Mouse (Mus musculus) MEL (cell line): ENCODE data around the gene Kif12. TPM values are rescaled to one million over a fixed set of nuclear protein-coding genes. Genes with fewer than 3 reads are reported as not detected.

ENCODE experiments used
- DNase-seq: peaks from one replicate; pipeline ENCODE4 v3.0.0; 2011; ENCODE audit warnings: low read depth, low spot score
- H3K27ac ChIP-seq: 2 replicates; pipeline ENCODE4 v1.5.1; 2012; ENCODE audit warnings: low read depth, mild to moderate bottlenecking, control low read depth, low read length, moderate library complexity; ENCODE audit not compliant: control insufficient read depth
- H3K27me3 ChIP-seq, 2 experiments: fragments of 150-350 bp in 1 of 2; sonication (generic) in 1 of 2; 2 replicates each; pipeline ENCODE4 v1.6.1; 2012; ENCODE audit warnings: low read length in 2 of 2, mild to moderate bottlenecking in 2 of 2, improper control_type of control experiment in 1 of 2, moderate library complexity in 1 of 2; ENCODE audit not compliant: insufficient read depth in 2 of 2, control insufficient read depth in 1 of 2
- H3K36me3 ChIP-seq, 2 experiments: 2 replicates each; pipeline ENCODE4 v1.6.1; 2012 to 2014; ENCODE audit warnings: low read length in 2 of 2, improper control_type of control experiment in 1 of 2, inconsistent platforms in 1 of 2, mild to moderate bottlenecking in 1 of 2; ENCODE audit not compliant: insufficient read depth in 2 of 2, control insufficient read depth in 1 of 2
- H3K4me1 ChIP-seq, 2 experiments: fragments of 150-350 bp in 1 of 2; sonication (generic) in 1 of 2; 2 replicates each; pipeline ENCODE4 v1.6.1; 2012; ENCODE audit warnings: low read length in 2 of 2, improper control_type of control experiment in 1 of 2, mild to moderate bottlenecking in 1 of 2; ENCODE audit not compliant: insufficient read depth in 2 of 2, control insufficient read depth in 1 of 2
- H3K4me3 ChIP-seq, 2 experiments: fragments of 150-350 bp in 1 of 2; sonication (generic) in 1 of 2; 2 replicates each; pipeline ENCODE4 v1.5.1; 2012; ENCODE audit warnings: low read depth in 2 of 2, low read length in 2 of 2, mild to moderate bottlenecking in 2 of 2, moderate library complexity in 2 of 2, control low read depth in 1 of 2, improper control_type of control experiment in 1 of 2; ENCODE audit not compliant: control insufficient read depth in 1 of 2, insufficient read depth in 1 of 2
- H3K79me2 ChIP-seq: 2 replicates; pipeline ENCODE4 v1.6.1; 2012; ENCODE audit warnings: mild to moderate bottlenecking, low read length, moderate library complexity; ENCODE audit not compliant: control insufficient read depth, poor library complexity, insufficient read depth
- H3K9ac ChIP-seq: 2 replicates; pipeline ENCODE4 v1.6.1; 2012; ENCODE audit warnings: low read depth, mild to moderate bottlenecking, control low read depth, low read length, moderate library complexity; ENCODE audit not compliant: control insufficient read depth, poor library complexity, severe bottlenecking
- H3K9me3 ChIP-seq: fragments of 150-350 bp; sonication (generic); replicated peaks from 2 replicates; pipeline ENCODE4 v1.6.1; 2012; ENCODE audit warnings: mild to moderate bottlenecking, low read length, improper control_type of control experiment, moderate library complexity; ENCODE audit not compliant: insufficient read depth
- BHLHE40 ChIP-seq: IDR thresholded peaks from 2 replicates; pipeline ENCODE4 v1.6.1; 2012; ENCODE audit warnings: low read depth, mild to moderate bottlenecking, inconsistent platforms, low read length, improper control_type of control experiment, borderline replicate concordance
- CHD1 ChIP-seq: IDR thresholded peaks from 2 replicates; pipeline ENCODE4 v1.6.1; 2012; ENCODE audit warnings: low read depth, mild to moderate bottlenecking, inconsistent platforms, low read length, improper control_type of control experiment
- CTCF ChIP-seq, 3 experiments: IDR thresholded peaks in 2 of 3; conservative IDR thresholded peaks in 1 of 3; 2 replicates each; pipeline ENCODE4 v1.5.1; 2011 to 2012; ENCODE audit warnings: low read length in 3 of 3, low read depth in 2 of 3, mild to moderate bottlenecking in 2 of 3, improper control_type of control experiment in 1 of 3, inconsistent platforms in 1 of 3, mixed read lengths in 1 of 3, moderate library complexity in 1 of 3; ENCODE audit not compliant: control insufficient read depth in 1 of 3, insufficient read depth in 1 of 3, poor library complexity in 1 of 3, severe bottlenecking in 1 of 3
- ELF1 ChIP-seq: IDR thresholded peaks from 2 replicates; pipeline ENCODE4 v1.6.1; 2014; ENCODE audit warnings: low read depth, mild to moderate bottlenecking, inconsistent platforms, low read length, improper control_type of control experiment, moderate library complexity
- EP300 ChIP-seq, 2 experiments: IDR thresholded peaks; 2 replicates each; pipeline ENCODE4 v1.6.1; 2011; ENCODE audit warnings: improper control_type of control experiment in 2 of 2, low read length in 2 of 2, low read depth in 1 of 2, mild to moderate bottlenecking in 1 of 2
- GATA1 ChIP-seq: IDR thresholded peaks from 2 replicates; pipeline ENCODE4 v1.6.1; 2011; ENCODE audit warnings: low read depth, low read length, improper control_type of control experiment
- JUND ChIP-seq: IDR thresholded peaks from 2 replicates; pipeline ENCODE4 v1.6.1; 2011; ENCODE audit warnings: low read depth, mild to moderate bottlenecking, improper control_type of control experiment, low read length
- MAFK ChIP-seq: IDR thresholded peaks from 2 replicates; pipeline ENCODE4 v1.6.1; 2011; ENCODE audit warnings: low read depth, mild to moderate bottlenecking, low read length, improper control_type of control experiment, borderline replicate concordance
- MAX ChIP-seq: IDR thresholded peaks from 2 replicates; pipeline ENCODE4 v1.6.1; 2011; ENCODE audit warnings: low read length, improper control_type of control experiment
- POLR2AphosphoS2 ChIP-seq: IDR thresholded peaks from 2 replicates; pipeline ENCODE4 v1.6.1; 2011; ENCODE audit warnings: low read length, improper control_type of control experiment
- POLR2AphosphoS5 ChIP-seq: IDR thresholded peaks from 2 replicates; pipeline ENCODE4 v1.6.1; 2012; ENCODE audit warnings: low read depth, borderline replicate concordance, mild to moderate bottlenecking, inconsistent platforms, low read length, moderate library complexity, mixed read lengths
- RCOR1 ChIP-seq: IDR thresholded peaks from 2 replicates; pipeline ENCODE4 v1.6.1; 2012; ENCODE audit warnings: low read depth, mild to moderate bottlenecking, inconsistent platforms, low read length, improper control_type of control experiment
- SMC3 ChIP-seq: IDR thresholded peaks from 2 replicates; pipeline ENCODE4 v1.6.1; 2011; ENCODE audit warnings: low read depth, low read length, improper control_type of control experiment
- TAL1 ChIP-seq: IDR thresholded peaks from 2 replicates; pipeline ENCODE4 v1.6.1; 2012; ENCODE audit warnings: mild to moderate bottlenecking, inconsistent platforms, low read length, moderate library complexity, mixed read lengths
- TCF12 ChIP-seq: IDR thresholded peaks from 2 replicates; pipeline ENCODE4 v1.6.1; 2014; ENCODE audit warnings: low read depth, mild to moderate bottlenecking, inconsistent platforms, low read length, improper control_type of control experiment, moderate library complexity
- UBTF ChIP-seq: IDR thresholded peaks from 2 replicates; pipeline ENCODE4 v1.6.1; 2012; ENCODE audit warnings: low read depth, mild to moderate bottlenecking, inconsistent platforms, low read length, improper control_type of control experiment, moderate library complexity, borderline replicate concordance; ENCODE audit not compliant: insufficient read depth
- ZC3H11A ChIP-seq: IDR thresholded peaks from 2 replicates; pipeline ENCODE4 v1.6.1; 2012; ENCODE audit warnings: low read depth, mild to moderate bottlenecking, inconsistent platforms, low read length, improper control_type of control experiment
- ZKSCAN1 ChIP-seq: IDR thresholded peaks from 2 replicates; pipeline ENCODE4 v1.6.1; 2012; ENCODE audit warnings: low read depth, mild to moderate bottlenecking, inconsistent platforms, low read length, improper control_type of control experiment, moderate library complexity
- ZNF384 ChIP-seq: IDR thresholded peaks from 2 replicates; pipeline ENCODE4 v1.6.1; 2012; ENCODE audit warnings: low read depth, mild to moderate bottlenecking, inconsistent platforms, low read length, improper control_type of control experiment
- polyA plus RNA-seq, 2 experiments: library from polyadenylated mRNA; stranded (reverse) in 1 of 2; unstranded in 1 of 2; fragments of >175 nt in 1 of 2; fragments of >200 nt in 1 of 2; gene quantifications; 2 replicates each; pipeline versions ENCODE4 v1.2.1 to v1.2.4; 2012; ENCODE audit warnings: low replicate concordance in 2 of 2, low read depth in 1 of 2; ENCODE audit not compliant: insufficient read length in 2 of 2, insufficient read depth in 1 of 2, missing spikeins in 1 of 2
- total RNA-seq: library from RNA; depleted of rRNA; stranded (reverse); fragments of 300-350 nt; gene quantifications from 2 replicates; pipeline ENCODE4 v1.2.3, GENCODE M21; 2012

Kif12 gene
- total and polyA plus RNA-seq, 3 experiments = not detected

DNA sequence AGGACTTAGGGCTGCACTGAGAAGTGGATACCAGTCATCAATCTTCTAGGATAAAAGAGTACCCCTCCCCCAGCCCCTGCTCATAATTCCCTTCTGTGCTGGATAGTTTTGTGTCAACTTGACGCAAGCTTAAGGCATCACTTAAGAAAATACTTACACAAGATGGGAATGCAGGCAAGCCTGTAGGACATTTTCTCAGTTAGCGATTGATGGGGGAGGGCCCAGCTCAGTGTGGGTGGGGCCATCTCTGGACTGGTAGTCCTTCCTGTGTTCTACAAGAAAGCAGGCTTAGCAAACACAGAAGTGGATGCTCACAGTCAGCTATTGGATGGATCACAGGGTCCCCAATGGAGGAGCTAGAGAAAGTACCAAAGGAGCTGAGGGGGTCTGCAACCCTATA is 22.4 kb upstream of the Kif12 start:
- no peaks in the 10 kb centered on the region for H3K36me3 ChIP-seq
- no peaks in the 10 kb centered on the region for H3K4me1 ChIP-seq
- H3K9me3 ChIP-seq = no peaks in the 10 kb centered on the region
- H3K79me2 ChIP-seq = no peaks in the 10 kb centered on the region
- TF ChIP-seq BHLHE40 (no peak), RCOR1 (no peak)
- TF ChIP-seq, all 39 proteins: peak for 0
- DNase-seq = no peak
- Histone ChIP-seq H3K9ac (no peak overlapping the region), H3K27ac (no peak overlapping the region), H3K27me3 (no peaks in the 10 kb centered on the region), H3K4me3 (no peak overlapping the region)

DNA sequence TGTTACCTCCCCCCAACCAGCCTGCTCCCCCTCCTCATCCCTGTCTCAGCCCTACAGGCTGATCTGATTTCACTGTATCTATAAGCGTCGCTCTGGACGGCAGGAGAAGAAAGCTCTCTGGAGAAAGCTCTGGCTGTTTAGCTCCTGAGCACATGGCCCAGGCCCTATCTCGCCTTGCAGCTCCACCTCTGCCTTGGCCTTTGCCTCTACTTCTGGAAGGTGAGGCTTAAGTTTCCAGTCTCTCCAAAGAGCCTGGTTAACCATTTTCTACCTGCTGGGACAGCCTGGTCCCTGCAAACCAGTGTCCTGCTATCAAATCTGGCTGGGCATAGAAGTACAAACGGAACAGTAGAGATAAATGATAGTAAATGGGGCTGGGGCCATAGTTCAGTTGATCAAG is 19.7 kb upstream of the Kif12 start:
- TF ChIP-seq EP300 (IDR thresholded peaks at IDR 0.05; ENCODE audit: low read depth in 1 of 2, low read length in 2 of 2) (no peak), BHLHE40 (no peak), GATA1 (no peak), TCF12 (no peak), MAX (no peak), RCOR1 (no peak), ZNF384 (no peak), POLR2AphosphoS2 (no peak), CTCF (IDR thresholded peaks at IDR 0.05 in 2 of 3, conservative IDR thresholded peaks at IDR 0.05 in 1 of 3; ENCODE audit: control insufficient read depth in 1 of 3, insufficient read depth in 1 of 3, low read depth in 2 of 3, low read length in 3 of 3, poor library complexity in 1 of 3, severe bottlenecking in 1 of 3) (no peak), CHD1 (no peak), MAFK (no peak), SMC3 (no peak), POLR2AphosphoS5 (no peak), ELF1 (no peak)
- TF ChIP-seq, all 39 proteins: peak for 0
- no peak for DNase-seq
- H3K9me3 ChIP-seq = no peaks in the 10 kb centered on the region
- no peaks in the 10 kb centered on the region for H3K36me3 ChIP-seq
- no peaks in the 10 kb centered on the region for H3K4me1 ChIP-seq
- no peaks in the 10 kb centered on the region for H3K27me3 ChIP-seq
- H3K27ac ChIP-seq = no peak overlapping the region
- no peak overlapping the region for H3K4me3 ChIP-seq
- no peak overlapping the region for H3K9ac ChIP-seq
- no peaks in the 10 kb centered on the region for H3K79me2 ChIP-seq

DNA sequence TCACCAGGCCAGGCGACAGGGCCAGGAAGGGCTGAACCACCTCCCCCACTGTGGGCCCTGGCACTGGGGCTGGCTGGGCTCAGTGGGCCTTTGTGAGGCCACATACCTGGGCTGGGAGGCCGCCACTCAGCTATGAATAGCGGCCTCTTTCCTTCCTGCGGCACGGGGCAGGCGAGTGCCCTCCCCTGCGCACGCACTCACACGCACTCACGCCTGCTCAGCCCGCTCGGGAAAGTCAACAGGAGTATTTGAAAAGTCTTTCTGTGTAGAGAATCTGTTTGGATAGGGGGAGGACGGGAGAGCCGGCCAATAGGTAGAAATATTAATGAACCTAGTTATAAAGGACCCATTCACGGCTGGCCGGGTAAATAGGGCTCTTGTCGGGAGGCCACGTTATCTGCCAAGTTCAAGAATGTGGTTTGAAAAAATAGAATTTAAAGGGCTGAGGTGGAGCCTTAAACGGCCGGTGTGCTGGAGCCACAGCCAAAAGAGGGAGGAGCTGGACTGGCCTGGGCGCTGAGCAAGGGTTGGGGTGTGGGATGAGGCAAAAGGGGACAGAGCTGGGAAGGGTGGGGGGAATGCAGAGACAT is 14.4 kb upstream of the Kif12 start:
- TF ChIP-seq CTCF (IDR thresholded peaks at IDR 0.05 in 2 of 3, conservative IDR thresholded peaks at IDR 0.05 in 1 of 3; ENCODE audit: control insufficient read depth in 1 of 3, insufficient read depth in 1 of 3, low read depth in 2 of 3, low read length in 3 of 3, poor library complexity in 1 of 3, severe bottlenecking in 1 of 3) (no peak), JUND (no peak), UBTF (no peak), ZC3H11A (no peak), TAL1 (no peak), ZKSCAN1 (no peak), RCOR1 (no peak)
- H3K27me3 ChIP-seq = no peaks in the 10 kb centered on the region
- no peak overlapping the region for H3K4me3 ChIP-seq
- H3K9me3 ChIP-seq = no peaks in the 10 kb centered on the region
- no peak overlapping the region for H3K9ac ChIP-seq
- no peaks in the 10 kb centered on the region for H3K36me3 ChIP-seq
- no peaks in the 10 kb centered on the region for H3K4me1 ChIP-seq
- no peak overlapping the region for H3K27ac ChIP-seq
- no peaks in the 10 kb centered on the region for H3K79me2 ChIP-seq
- DNase-seq = no peak
